Mouse (Mus musculus) adipocyte (in vitro differentiated cells): ENCODE measurements around the gene Bhlha15.

ENCODE experiments used
- DNase-seq: peaks from one replicate; pipeline ENCODE4 v3.0.0-alpha.2; 2016; ENCODE audit warnings: low spot score

The Bhlha15 gene

GRCm38 (mm10) chr5:144191026-144191425, 940 bp downstream of the Bhlha15 start:
- DNase-seq: no peak

- no peak for DNase-seq
Measured at GRCm38 (mm10) chr5:144192673-144193072, 2.6 kb downstream of the Bhlha15 start.

- DNase-seq: no peak
Measured at GRCm38 (mm10) chr5:144194416-144194815, 4.3 kb downstream of the Bhlha15 start.

- DNase-seq: no peak
Measured at GRCm38 (mm10) chr5:144195567-144195966, 5.5 kb downstream of the Bhlha15 start.

GRCm38 (mm10) chr5:144200616-144201015, 10.5 kb downstream of the Bhlha15 start:
- no peak for DNase-seq

GRCm38 (mm10) chr5:144202430-144202829, 12.3 kb downstream of the Bhlha15 start:
- no peak for DNase-seq

- DNase-seq: no peak
Measured at GRCm38 (mm10) chr5:144203398-144203959, 13.4 kb downstream of the Bhlha15 start.

GRCm38 (mm10) chr5:144204303-144204702, 14.2 kb downstream of the Bhlha15 start:
- no peak for DNase-seq

- no peak for DNase-seq
Measured at GRCm38 (mm10) chr5:144204911-144205310, 14.8 kb downstream of the Bhlha15 start.

GRCm38 (mm10) chr5:144206069-144206468, 16.0 kb downstream of the Bhlha15 start:
- no peak for DNase-seq

GRCm38 (mm10) chr5:144207478-144207877, 17.4 kb downstream of the Bhlha15 start:
- DNase-seq: peak; percentile 50

- peak; percentile 53 for DNase-seq
Measured at GRCm38 (mm10) chr5:144214453-144214852, 24.4 kb downstream of the Bhlha15 start.

- no peak for DNase-seq
Measured at GRCm38 (mm10) chr5:144215992-144216391, 25.9 kb downstream of the Bhlha15 start.

GRCm38 (mm10) chr5:144218061-144218460, 28.0 kb downstream of the Bhlha15 start:
- no peak for DNase-seq

- DNase-seq: no peak
Measured at GRCm38 (mm10) chr5:144219306-144219705, 29.2 kb downstream of the Bhlha15 start.

- DNase-seq: no peak
Measured at GRCm38 (mm10) chr5:144219936-144220335, 29.9 kb downstream of the Bhlha15 start.

GRCm38 (mm10) chr5:144221305-144221704, 31.2 kb downstream of the Bhlha15 start:
- DNase-seq: peak; percentile 66

GRCm38 (mm10) chr5:144222811-144223502, 32.9 kb downstream of the Bhlha15 start:
- no peak for DNase-seq

- peak; percentile 96 for DNase-seq
Measured at GRCm38 (mm10) chr5:144223503-144223862, 33.4 kb downstream of the Bhlha15 start, which contains the start of gene Tecpr1. Gene Tecpr1 (minus strand): TSS chr5:144223615.

- no peak for DNase-seq
Measured at GRCm38 (mm10) chr5:144223899-144224816, 34.1 kb downstream of the Bhlha15 start.

GRCm38 (mm10) chr5:144226220-144226619, 36.1 kb downstream of the Bhlha15 start:
- DNase-seq: no peak

- no peak for DNase-seq
Measured at GRCm38 (mm10) chr5:144230216-144230615, 40.1 kb downstream of the Bhlha15 start.

GRCm38 (mm10) chr5:144231410-144231809, 41.3 kb downstream of the Bhlha15 start:
- DNase-seq: peak; percentile 68
